Mouse (Mus musculus): ENCODE results near the gene Acsf2. TPM values are rescaled to one million over a fixed set of nuclear protein-coding genes. Genes with fewer than 3 reads are reported as not detected.
A peak's percentile ranks its signal among the peaks of the same experiment; 100 is the strongest.

Acsf2 gene
- polyA plus RNA-seq, 1 experiment from 2014 or later, result 10.2 TPM

DNA sequence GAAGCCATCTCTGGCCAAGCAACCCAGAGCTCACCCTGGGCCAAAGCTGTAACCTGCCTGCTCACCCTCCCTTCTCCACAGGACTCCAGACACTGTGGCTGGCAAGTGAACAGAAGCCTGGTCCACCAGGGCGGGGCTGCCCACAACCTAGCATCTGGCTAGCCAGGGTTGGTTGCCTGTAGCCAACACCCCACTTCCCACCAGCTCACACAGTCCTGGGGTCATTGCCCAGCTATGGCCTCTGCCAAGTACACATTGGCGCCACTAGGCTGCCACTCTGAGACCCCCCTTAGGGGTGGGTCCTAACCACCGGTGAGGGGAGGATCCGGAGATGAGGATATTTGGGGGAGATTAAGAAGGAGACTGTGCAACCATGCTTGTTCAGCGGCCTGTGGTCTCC is 37.9 kb downstream of the Acsf2 start:
- Histone ChIP-seq H3K27me3 (ENCODE audit: insufficient read depth, low read length) (peaks cover 10% of the 10 kb centered on the region; the same call in 1 of the 2 replicates), H3K36me3 (ENCODE audit: insufficient read depth) (peaks cover 7% of the 10 kb centered on the region; the same call in 1 of the 2 replicates), H3K27ac (ENCODE audit: low read depth) (no peak overlapping the region), H3K4me3 (ENCODE audit: low read depth, low read length) (no peak overlapping the region), H3K4me1 (ENCODE audit: insufficient read depth) (peaks cover 11% of the 10 kb centered on the region), H3K9ac (peak overlapping the region; percentile 10; the same call in 1 of the 2 replicates), H3K9me3 (ENCODE audit: low read depth, low read length) (no peaks in the 10 kb centered on the region), H3K4me2 (peak overlapping the region; percentile 59)
- TF ChIP-seq CTCF (IDR thresholded peaks at IDR 0.05; ENCODE audit: low read depth), result no peak
- WGBS, result 50% methylated on average over 5 of the region's 5 CpGs
- ATAC-seq (ENCODE audit: insufficient read depth) (peak; percentile 26; the same call in 1 of the 2 replicates), DNase-seq (no peak)

DNA sequence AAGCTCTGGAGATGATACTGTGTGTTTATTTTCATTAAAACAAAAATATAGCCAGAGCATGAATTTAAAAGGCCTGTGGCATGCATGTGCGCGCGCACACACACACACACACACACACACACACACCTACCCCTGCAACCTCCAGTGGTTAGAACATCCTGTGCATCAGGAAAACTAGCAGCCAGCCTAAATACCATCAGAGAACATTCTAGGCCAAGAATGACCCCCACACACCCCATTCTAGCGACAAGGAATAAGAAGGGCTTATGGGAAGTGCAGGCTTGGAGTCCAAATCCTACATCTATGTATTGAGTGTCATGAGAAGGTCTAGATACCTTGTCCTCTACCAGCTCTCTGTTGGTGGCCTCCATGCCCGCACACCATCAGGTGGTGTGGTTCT is 38.3 kb downstream of the Acsf2 start:
- WGBS, result 86% methylated on average over 5 of the region's 5 CpGs
- DNase-seq, result no peak
- Histone ChIP-seq H3K27me3 (ENCODE audit: insufficient read depth, low read length) (peaks cover 10% of the 10 kb centered on the region; the same call in 1 of the 2 replicates), H3K4me1 (ENCODE audit: insufficient read depth) (peaks cover 11% of the 10 kb centered on the region), H3K27ac (ENCODE audit: low read depth) (no peak overlapping the region), H3K4me3 (ENCODE audit: low read depth, low read length) (no peak overlapping the region), H3K4me2 (no peak overlapping the region), H3K9ac (no peak overlapping the region), H3K36me3 (ENCODE audit: insufficient read depth) (0 out of 2 replicates have a peak, but pooled peaks cover 10% of the 10 kb centered on the region), H3K9me3 (ENCODE audit: low read depth, low read length) (no peaks in the 10 kb centered on the region)
- no peak for TF ChIP-seq CTCF (IDR thresholded peaks at IDR 0.05; ENCODE audit: low read depth)
- ATAC-seq (ENCODE audit: insufficient read depth), result no peak

- Histone ChIP-seq H3K9ac (no peak overlapping the region), H3K27ac (ENCODE audit: low read depth) (no peak overlapping the region), H3K9me3 (ENCODE audit: low read depth, low read length) (no peaks in the 10 kb centered on the region), H3K36me3 (ENCODE audit: insufficient read depth) (0 out of 2 replicates have a peak, but pooled peaks cover 10% of the 10 kb centered on the region), H3K4me3 (ENCODE audit: low read depth, low read length) (no peak overlapping the region), H3K4me2 (no peak overlapping the region), H3K4me1 (ENCODE audit: insufficient read depth) (no peaks in the 10 kb centered on the region), H3K27me3 (ENCODE audit: insufficient read depth, low read length) (no peaks in the 10 kb centered on the region)
- 47% methylated on average over 3 of the region's 3 CpGs for WGBS
- TF ChIP-seq CTCF (IDR thresholded peaks at IDR 0.05; ENCODE audit: low read depth), result no peak
- no peak for DNase-seq
- ATAC-seq (ENCODE audit: insufficient read depth), result no peak
Observed at GRCm38 (mm10) chr11:94558226-94558625, 43.4 kb downstream of the Acsf2 start.

DNA sequence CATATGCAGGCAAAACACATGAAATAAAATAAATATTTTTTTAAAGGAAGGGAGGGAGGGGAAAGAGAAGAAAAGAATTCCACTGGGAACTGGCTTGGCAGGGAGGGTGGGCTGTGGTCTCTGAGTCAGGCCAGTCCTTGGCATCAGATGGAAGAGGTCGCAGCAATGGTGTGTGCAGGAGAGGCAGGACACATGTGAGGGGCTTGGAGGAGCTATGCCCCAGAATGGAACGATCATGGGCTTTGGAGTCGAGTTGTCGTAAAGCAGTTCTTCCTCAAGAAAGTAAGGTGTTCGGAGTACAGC is 51.3 kb downstream of the Acsf2 start:
- no peaks in the 10 kb centered on the region for H3K27me3 ChIP-seq (ENCODE audit: insufficient read depth, low read length)
- H3K4me3 ChIP-seq (ENCODE audit: low read depth, low read length), result no peak overlapping the region
- no peak overlapping the region for H3K27ac ChIP-seq (ENCODE audit: low read depth)
- no peaks in the 10 kb centered on the region for H3K4me1 ChIP-seq (ENCODE audit: insufficient read depth)
- TF ChIP-seq CTCF (IDR thresholded peaks at IDR 0.05; ENCODE audit: low read depth), result no peak
- no peak overlapping the region for H3K9ac ChIP-seq
- no peak for ATAC-seq (ENCODE audit: insufficient read depth)
- no peaks in the 10 kb centered on the region for H3K9me3 ChIP-seq (ENCODE audit: low read depth, low read length)
- 74% methylated on average over 5 of the region's 5 CpGs for WGBS
- no peak overlapping the region for H3K4me2 ChIP-seq
- no peak for DNase-seq
- no peaks in the 10 kb centered on the region for H3K36me3 ChIP-seq (ENCODE audit: insufficient read depth)

DNA sequence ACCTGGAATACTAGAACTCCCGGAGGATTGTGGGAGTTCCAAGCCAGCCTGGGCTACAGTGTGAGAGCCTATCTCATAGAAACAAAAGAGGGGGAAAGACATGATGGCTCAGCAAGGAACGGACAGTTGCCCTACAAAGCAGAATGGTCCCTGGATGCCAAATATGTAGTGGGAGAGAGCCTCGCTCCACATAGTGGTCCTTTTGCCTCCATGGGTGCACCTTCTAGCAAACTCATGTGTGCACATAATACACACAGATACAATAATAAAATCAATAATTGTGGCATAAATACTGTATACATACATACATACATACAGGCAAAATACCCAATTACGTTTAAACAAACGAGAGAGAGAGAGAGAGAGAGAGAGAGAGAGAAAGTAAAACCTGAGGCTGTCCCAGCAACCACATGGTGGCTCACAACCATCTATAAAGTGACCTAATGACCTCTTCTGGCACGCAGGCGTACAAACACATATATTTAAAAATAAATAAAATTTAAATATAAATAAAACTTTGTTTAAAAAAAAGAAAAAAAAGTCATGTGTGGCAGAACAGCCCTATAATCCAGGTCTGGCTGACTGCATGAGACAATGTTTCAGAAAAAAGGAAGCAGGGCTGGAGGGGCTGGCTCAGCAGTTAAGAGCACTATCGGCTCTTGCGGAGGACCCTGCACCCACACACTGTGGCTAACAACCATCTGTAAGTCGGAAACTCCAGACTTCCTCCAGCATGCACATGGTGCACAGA is 51.8 kb downstream of the Acsf2 start:
- Histone ChIP-seq H3K27ac (ENCODE audit: low read depth) (peak overlapping the region; percentile 80; the same call in 1 of the 2 replicates), H3K9me3 (ENCODE audit: low read depth, low read length) (no peaks in the 10 kb centered on the region), H3K4me3 (ENCODE audit: low read depth, low read length) (no peak overlapping the region), H3K4me1 (ENCODE audit: insufficient read depth) (no peaks in the 10 kb centered on the region), H3K9ac (no peak overlapping the region), H3K36me3 (ENCODE audit: insufficient read depth) (no peaks in the 10 kb centered on the region), H3K27me3 (ENCODE audit: insufficient read depth, low read length) (no peaks in the 10 kb centered on the region), H3K4me2 (peak overlapping the region; percentile 97)
- ATAC-seq (ENCODE audit: insufficient read depth), result peak; percentile 22; the same call in 1 of the 2 replicates
- no peak for DNase-seq
- 61% methylated on average over 10 of the region's 10 CpGs for WGBS
- TF ChIP-seq CTCF (IDR thresholded peaks at IDR 0.05; ENCODE audit: low read depth), result no peak

DNA sequence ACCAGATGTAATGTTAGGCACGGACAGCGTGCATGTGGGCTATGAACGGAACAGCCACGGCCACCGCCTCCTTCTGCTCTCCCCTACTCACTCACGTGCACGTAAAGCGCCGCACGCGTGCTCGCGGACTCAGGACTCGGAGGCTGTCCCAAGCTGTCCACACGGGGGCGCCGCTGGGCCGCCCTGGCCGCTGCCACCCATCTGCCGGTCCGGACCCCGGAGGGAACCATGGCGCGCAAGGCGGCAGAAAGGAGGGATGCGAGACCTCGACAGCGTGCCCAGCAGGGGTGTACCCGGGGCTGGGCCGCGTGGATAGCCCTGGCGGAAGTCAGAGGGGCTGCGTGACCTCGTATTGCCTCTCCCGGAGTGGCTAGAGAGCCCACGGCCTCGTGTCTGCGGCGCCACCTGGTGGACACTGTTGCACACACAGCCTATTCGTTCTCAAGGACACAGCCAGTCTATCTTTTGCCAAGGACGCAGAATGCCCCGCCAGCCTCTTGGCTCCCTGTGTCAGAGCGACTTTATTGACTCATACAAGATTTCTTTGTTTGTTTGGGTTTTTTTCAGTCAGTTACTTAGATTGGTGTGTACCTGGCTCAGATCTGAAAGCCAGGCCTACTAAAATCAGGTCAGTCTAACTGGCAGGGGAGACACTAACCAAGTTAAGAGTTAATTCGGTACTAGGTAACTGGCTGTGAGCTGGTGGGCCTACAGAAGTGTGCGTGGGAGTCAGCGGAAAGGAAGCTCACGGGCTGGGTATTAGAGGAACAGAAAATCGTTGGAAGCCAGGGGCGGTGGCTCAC is 52.6 kb downstream of the Acsf2 start, which contains the start of gene Rsad1:
Gene Rsad1 (minus strand): TSS at position 368 of the 803 bp plus-strand sequence.
- peak; percentile 97 for TF ChIP-seq CTCF (IDR thresholded peaks at IDR 0.05; ENCODE audit: low read depth)
- Histone ChIP-seq H3K27me3 (ENCODE audit: insufficient read depth, low read length) (no peaks in the 10 kb centered on the region), H3K4me2 (peak within 1 kb of the TSS; percentile 97), H3K9ac (peak within 1 kb of the TSS; percentile 72), H3K9me3 (ENCODE audit: low read depth, low read length) (no peaks in the 10 kb centered on the region), H3K36me3 (ENCODE audit: insufficient read depth) (no peaks in the 10 kb centered on the region), H3K4me1 (ENCODE audit: insufficient read depth) (no peaks in the 10 kb centered on the region), H3K27ac (ENCODE audit: low read depth) (peak within 1 kb of the TSS; percentile 80), H3K4me3 (ENCODE audit: low read depth, low read length) (peak within 1 kb of the TSS; percentile 60)
- WGBS, result 3% methylated on average over 49 of the region's 49 CpGs
- ATAC-seq (ENCODE audit: insufficient read depth) (peak; percentile 93), DNase-seq (peak; percentile 98)
